Mouse (Mus musculus): ENCODE data around the gene Rgl2.

- TF ChIP-seq CTCF (IDR thresholded peaks at IDR 0.05; ENCODE audit: low read depth, low read length) (no peak), POLR2A (IDR thresholded peaks at IDR 0.05; ENCODE audit: insufficient read depth, low read length) (no peak), EP300 (IDR thresholded peaks at IDR 0.05; ENCODE audit: insufficient read depth, low read depth, low read length) (no peak)
Observed at GRCm38 (mm10) chr17:33913264-33913663, 16.1 kb upstream of the Rgl2 start.

All from ES-Bruce4 (cell line).